Mouse (Mus musculus) intestine, postnatal 0 days (tissue): ENCODE measurements around the gene Mis12. TPM values are rescaled to one million over a fixed set of nuclear protein-coding genes. Genes with fewer than 3 reads are reported as not detected.

Experiments used
- ATAC-seq: fragments of 200-750 bp; cut with Nextera tagmentation; 2 replicates; pipeline ENCODE4 v1.8.0; 2017; ENCODE audit warnings: mild to moderate bottlenecking, moderate TSS enrichment, moderate library complexity
- H3K27ac ChIP-seq: fragments of 300-500 bp; sonication (generic); 2 replicates; pipeline ENCODE4 v1.5.1; 2014; ENCODE audit warnings: mild to moderate bottlenecking, low read depth, low read length, moderate library complexity
- H3K27me3 ChIP-seq: fragments of 300-500 bp; sonication (generic); replicated peaks from 2 replicates; pipeline ENCODE4 v1.6.1; 2014; ENCODE audit warnings: low read length, mixed read lengths; ENCODE audit not compliant: control insufficient read depth, insufficient read depth
- H3K36me3 ChIP-seq: fragments of 300-500 bp; sonication (generic); 2 replicates; pipeline ENCODE4 v1.6.1; 2014; ENCODE audit warnings: mild to moderate bottlenecking, moderate library complexity; ENCODE audit not compliant: control insufficient read depth, insufficient read depth
- H3K4me1 ChIP-seq: fragments of 300-500 bp; sonication (generic); replicated peaks from 2 replicates; pipeline ENCODE4 v1.6.1; 2014; ENCODE audit warnings: antibody characterized with exemption, low read length, mixed read lengths; ENCODE audit not compliant: control insufficient read depth, insufficient read depth
- H3K4me2 ChIP-seq: fragments of 300-500 bp; sonication (generic); replicated peaks from 2 replicates; pipeline ENCODE4 v1.6.1; 2014; ENCODE audit warnings: low read depth, mild to moderate bottlenecking, moderate library complexity
- H3K4me3 ChIP-seq: fragments of 300-500 bp; sonication (generic); 2 replicates; pipeline ENCODE4 v1.5.1; 2014; ENCODE audit warnings: low read depth, low read length
- H3K9ac ChIP-seq: fragments of 300-500 bp; sonication (generic); 2 replicates; pipeline ENCODE4 v1.6.1; 2014; ENCODE audit warnings: mild to moderate bottlenecking, low read depth, low read length
- H3K9me3 ChIP-seq: fragments of 300-500 bp; sonication (generic); 2 replicates; pipeline ENCODE4 v1.6.1; 2016; ENCODE audit warnings: mixed run types; ENCODE audit not compliant: control insufficient read depth
- CTCF ChIP-seq: sonication (generic); IDR thresholded peaks from 2 replicates; pipeline ENCODE4 v1.5.1; 2016; ENCODE audit warnings: low read depth, mild to moderate bottlenecking, control low read depth, antibody characterized with exemption, moderate library complexity
- WGBS: fragments of 180-500 bp; shearing (Covaris S2); extraction: QIAGEN DNeasy Blood & Tissue Kit; methylation state at CpG from one replicate; pipeline ENCODE4 v1.1.7; 2014; 5-methylcytosine and 5-hydroxymethylcytosine counted together
- polyA plus RNA-seq: library from polyadenylated mRNA; unstranded; fragments of >200 nt; fragmentation: Nextera tagmentation; extraction: Ambion mirVana; gene quantifications from 2 replicates; pipeline ENCODE4 v1.2.1, GENCODE M21; 2015

Mis12 gene
- 10.3 and 11.2 TPM in 2 replicates for polyA plus RNA-seq

- ATAC-seq: peak; percentile 100
- Histone ChIP-seq H3K4me3 (peak within 1 kb of the TSS; percentile 93), H3K4me2 (peak within 1 kb of the TSS; percentile 84), H3K27ac (peak within 1 kb of the TSS; percentile 87), H3K4me1 (peaks cover 7% of the 10 kb centered on the region; the same call in 1 of the 2 replicates), H3K9ac (peak within 1 kb of the TSS; percentile 80), H3K27me3 (no peaks in the 10 kb centered on the region), H3K9me3 (no peaks in the 10 kb centered on the region), H3K36me3 (peaks cover 7% of the 10 kb centered on the region; the same call in 1 of the 2 replicates)
- under 1% methylated on average over 71 of the region's 71 CpGs for WGBS
- no peak for TF ChIP-seq CTCF
Observed at GRCm38 (mm10) chr11:71019201-71020068, at the start of gene Mis12, which contains the start of gene Derl2. TSS of gene Mis12 (plus strand) at chr11:71019611. TSS of gene Derl2 (minus strand) at chr11:71019841.

DNA sequence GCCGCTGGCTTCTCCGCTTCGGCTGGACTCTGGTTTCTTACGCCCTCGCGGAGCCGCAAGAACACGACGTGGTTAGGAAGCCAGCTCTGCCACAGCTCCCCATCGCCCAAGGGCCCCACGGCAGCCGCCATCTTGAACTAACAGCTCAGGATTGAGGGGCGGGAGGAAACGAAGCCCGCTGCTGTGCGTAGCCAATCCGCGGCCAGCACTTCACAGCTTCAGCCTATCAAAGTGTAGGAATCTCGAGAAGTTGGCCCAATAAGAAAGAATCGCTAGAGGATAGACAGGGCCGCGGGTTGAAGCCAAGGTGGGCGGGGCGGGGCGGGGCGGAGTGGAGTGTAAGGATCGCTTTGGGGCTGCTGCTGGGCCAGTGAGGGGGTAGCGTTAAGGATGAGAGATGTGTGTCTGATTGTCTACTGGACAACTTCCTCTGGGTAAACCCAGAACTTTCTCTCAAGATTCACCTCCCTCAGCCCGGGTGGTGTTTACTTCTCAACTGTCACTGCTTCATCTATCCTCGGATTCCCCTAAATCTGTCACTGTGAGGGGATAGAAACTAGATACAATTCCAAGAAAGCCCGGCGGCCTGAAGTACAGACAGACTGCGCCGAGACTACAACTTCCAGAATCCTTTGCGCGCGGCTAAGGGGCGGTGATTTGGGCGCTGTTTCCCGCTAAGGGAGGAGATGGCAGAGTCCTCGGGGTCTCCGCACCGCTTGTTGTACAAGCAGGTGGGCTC, 49.4 kb upstream of the Mis12 start, which contains the start of the genes Nup88 and Rpain:
Nup88 (minus strand) TSS at position 153 of the 739 bp plus-strand sequence.
Rpain (plus strand) TSS at position 393 of the 739 bp plus-strand sequence.
- TF ChIP-seq CTCF: no peak
- Histone ChIP-seq H3K4me3 (peak within 1 kb of the TSS; percentile 94), H3K27me3 (no peaks in the 10 kb centered on the region), H3K4me2 (peak within 1 kb of the TSS; percentile 90), H3K27ac (peak within 1 kb of the TSS; percentile 85), H3K4me1 (no peaks in the 10 kb centered on the region), H3K36me3 (peaks cover 28% of the 10 kb centered on the region), H3K9me3 (no peaks in the 10 kb centered on the region), H3K9ac (peak within 1 kb of the TSS; percentile 88)
- under 1% methylated on average over 43 of the region's 43 CpGs for WGBS
- ATAC-seq: peak; percentile 96

- Histone ChIP-seq H3K36me3 (peaks cover 27% of the 10 kb centered on the region), H3K4me2 (peak overlapping the region; percentile 90), H3K9me3 (no peaks in the 10 kb centered on the region), H3K4me3 (peak overlapping the region; percentile 94), H3K9ac (peak overlapping the region; percentile 59), H3K27ac (peak overlapping the region; percentile 68), H3K27me3 (no peaks in the 10 kb centered on the region), H3K4me1 (no peaks in the 10 kb centered on the region)
- 15% methylated on average over 24 of the region's 24 CpGs for WGBS
- TF ChIP-seq CTCF: peak; percentile 40
- peak; percentile 19 for ATAC-seq
Observed at GRCm38 (mm10) chr11:70970560-70971540, 48.6 kb upstream of the Mis12 start.

DNA sequence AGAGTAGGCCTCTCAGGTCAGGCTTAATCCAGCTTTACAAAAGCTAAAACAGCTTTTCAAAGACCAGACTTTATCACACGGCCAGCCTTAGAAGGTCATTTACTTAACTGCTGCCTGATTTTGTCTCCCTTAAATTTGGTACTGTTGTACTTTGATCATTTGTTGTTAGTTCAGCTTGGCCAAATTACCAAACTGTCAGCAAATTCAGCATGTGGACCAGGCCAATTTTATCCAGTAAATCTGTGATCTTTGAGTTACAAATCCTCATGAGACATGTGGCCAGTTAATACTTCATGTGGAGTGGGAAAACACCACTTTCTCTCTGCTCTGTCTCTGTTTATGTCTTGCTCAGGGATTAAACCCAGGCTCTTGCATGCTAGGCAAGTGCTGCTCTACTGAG, 46.8 kb upstream of the Mis12 start:
- no peak for ATAC-seq
- Histone ChIP-seq H3K9me3 (no peaks in the 10 kb centered on the region), H3K36me3 (peaks cover 39% of the 10 kb centered on the region), H3K4me2 (no peak overlapping the region), H3K4me1 (no peaks in the 10 kb centered on the region), H3K27me3 (no peaks in the 10 kb centered on the region), H3K27ac (no peak overlapping the region), H3K9ac (no peak overlapping the region), H3K4me3 (no peak overlapping the region)
- no peak for TF ChIP-seq CTCF
- 65% methylated on average over 1 of the region's 1 CpGs for WGBS

- H3K4me2 ChIP-seq: no peak overlapping the region
- peak; percentile 62 for TF ChIP-seq CTCF
- 66% methylated on average over 4 of the region's 4 CpGs for WGBS
Observed at GRCm38 (mm10) chr11:70973947-70974346, 45.5 kb upstream of the Mis12 start.

More at GRCm38 (mm10) chr11:70973947-70974346, 45.5 kb upstream of the Mis12 start:
- H3K27ac ChIP-seq: no peak overlapping the region
- no peaks in the 10 kb centered on the region for H3K4me1 ChIP-seq
- H3K9me3 ChIP-seq: no peaks in the 10 kb centered on the region
- H3K4me3 ChIP-seq: no peak overlapping the region
- no peak overlapping the region for H3K9ac ChIP-seq
- no peaks in the 10 kb centered on the region for H3K27me3 ChIP-seq
- H3K36me3 ChIP-seq: peaks cover 52% of the 10 kb centered on the region
- ATAC-seq: no peak
